Mouse (Mus musculus): Measurements from ENCODE around the gene Cdk15.

Gene Cdk15

GRCm38 (mm10) chr1:59256751-59257231 lies at the start of gene Cdk15:
Cdk15 (plus strand) TSS chr1:59256906.
- no peak for DNase-seq

GRCm38 (mm10) chr1:59208331-59208730 lies 48.4 kb upstream of the Cdk15 start:
- no peak for DNase-seq

- DNase-seq, result no peak
These were observed 45.1 kb upstream of the Cdk15 start for GRCm38 (mm10) chr1:59211651-59212050.

GRCm38 (mm10) chr1:59212076-59212779 lies 44.5 kb upstream of the Cdk15 start:
- no peak for DNase-seq

- DNase-seq, result no peak
These were observed 43.8 kb upstream of the Cdk15 start for GRCm38 (mm10) chr1:59212951-59213350.

- peak; percentile 74 to 80 for DNase-seq
These were observed 41.3 kb upstream of the Cdk15 start for GRCm38 (mm10) chr1:59215446-59215845.

- DNase-seq, result no peak
These were observed 36.3 kb upstream of the Cdk15 start for GRCm38 (mm10) chr1:59220371-59220770.

GRCm38 (mm10) chr1:59221591-59221990 lies 35.1 kb upstream of the Cdk15 start:
- DNase-seq, result no peak

GRCm38 (mm10) chr1:59222101-59222825 lies 34.4 kb upstream of the Cdk15 start:
- DNase-seq, result peak; percentile 56 to 61

- no peak for DNase-seq
These were observed 28.2 kb upstream of the Cdk15 start for GRCm38 (mm10) chr1:59228552-59228951.

GRCm38 (mm10) chr1:59229187-59229586 lies 27.5 kb upstream of the Cdk15 start:
- peak; percentile 57 to 70 for DNase-seq

GRCm38 (mm10) chr1:59236856-59237441 lies 19.8 kb upstream of the Cdk15 start, which contains the start of gene Als2:
Als2 (minus strand) TSS chr1:59237231.
- peak; percentile 100 for DNase-seq

GRCm38 (mm10) chr1:59237614-59238211 lies 19.0 kb upstream of the Cdk15 start:
- peak; percentile 83 to 86 for DNase-seq

GRCm38 (mm10) chr1:59243770-59244169 lies 12.9 kb upstream of the Cdk15 start:
- DNase-seq, result no peak

- peak; percentile 86 to 87 for DNase-seq
These were observed 9.1 kb upstream of the Cdk15 start for GRCm38 (mm10) chr1:59247602-59248001.

- peak; percentile 71 to 76 for DNase-seq
These were observed 3.9 kb upstream of the Cdk15 start for GRCm38 (mm10) chr1:59252762-59253161.

- peak; percentile 57 to 58 for DNase-seq
These were observed 3.3 kb upstream of the Cdk15 start for GRCm38 (mm10) chr1:59253301-59253909.

- DNase-seq, result peak in 1 of 2 experiments; percentile 21
These were observed 1.0 kb downstream of the Cdk15 start for GRCm38 (mm10) chr1:59257736-59258135.

- DNase-seq, result no peak
These were observed 12.2 kb downstream of the Cdk15 start for GRCm38 (mm10) chr1:59268931-59269330.

GRCm38 (mm10) chr1:59269466-59269865 lies 12.8 kb downstream of the Cdk15 start:
- no peak for DNase-seq

GRCm38 (mm10) chr1:59269951-59270689 lies 13.4 kb downstream of the Cdk15 start:
- no peak for DNase-seq

- DNase-seq, result no peak
These were observed 15.5 kb downstream of the Cdk15 start for GRCm38 (mm10) chr1:59272189-59272588.

Measured in cerebellum, postnatal 10 days (tissue).